In the genomic region with DNA sequence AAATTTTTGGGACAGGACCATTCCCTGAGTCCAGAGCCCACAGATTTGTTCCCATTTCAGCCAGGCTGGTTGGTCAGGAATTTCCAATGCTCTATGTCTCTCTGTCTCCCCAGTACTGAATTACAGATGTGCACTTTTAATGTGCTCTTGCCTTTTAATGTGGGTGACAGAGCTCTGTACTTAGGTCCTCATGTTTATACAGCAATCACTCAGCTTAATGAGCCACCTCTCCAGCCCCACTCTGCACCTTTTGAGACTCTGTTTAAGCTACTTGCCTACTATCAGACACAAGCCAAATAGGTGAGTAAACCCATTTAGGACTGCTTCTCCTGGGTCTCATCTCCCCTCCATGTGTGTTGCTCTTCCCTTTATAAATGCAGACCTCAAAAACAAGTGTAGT, we compare ENCODE assay signal across 22 mouse cellular contexts. TPM values are rescaled to one million over a fixed set of nuclear protein-coding genes. Genes with fewer than 3 reads are reported as not detected.
DNase-seq lines count a peak whose midpoint lies in the region; ATAC-seq and TF ChIP-seq lines count a peak whose summit lies in the region.
"Had no signal": no experiment of that assay in that cellular context is flagged by ENCODE, and none has a peak within 500 bp of the region (broad histone marks: within the 10 kb centered on the region; RNA-seq: fewer than 3 reads in every experiment).

No protein-coding gene starts in this region.

- no peak for DNase-seq in kidney, adult 9 months
- no peak for DNase-seq in liver, embryonic 13.5 days
- no peak for DNase-seq in liver, postnatal 0 days
- DNase-seq in lung, postnatal 0 days (ENCODE audit: low spot score), result peak; percentile 3
- DNase-seq in lung, postnatal 4 days, result no peak
- DNase-seq: adrenal gland, adult 2 months; adrenal gland, postnatal 10 days; adrenal gland, postnatal 25 days; cerebellum, adult 11 months; cerebellum, adult 18-20 months; cerebellum, adult 8-10 months; cerebellum, adult 9-11 months; cerebellum, postnatal 14 days; cerebellum, postnatal 36 days; embryo, embryonic 11 days had no signal

- H3K36me3 ChIP-seq in kidney, embryonic 15.5 days, result no peaks in the 10 kb centered on the region
- no peaks in the 10 kb centered on the region for H3K36me3 ChIP-seq in liver, embryonic 13.5 days
- no peaks in the 10 kb centered on the region for H3K36me3 ChIP-seq in liver, postnatal 0 days (replicated peaks; ENCODE audit: insufficient read depth, low read length)
- H3K36me3 ChIP-seq in lung, postnatal 0 days (ENCODE audit: insufficient read depth, low read length), result no peaks in the 10 kb centered on the region
- H3K36me3 ChIP-seq: embryonic facial prominence, embryonic 13.5 days; embryonic facial prominence, embryonic 15.5 days; forebrain, embryonic 10.5 days; forebrain, embryonic 12.5 days had no signal

- H3K27ac ChIP-seq in kidney, embryonic 15.5 days, result no peak overlapping the region
- H3K27ac ChIP-seq in liver, embryonic 13.5 days, result peak overlapping the region; percentile 47; the same call in 1 of the 2 replicates
- H3K27ac ChIP-seq in liver, postnatal 0 days (ENCODE audit: low read depth), result no peak overlapping the region
- H3K27ac ChIP-seq in lung, postnatal 0 days (ENCODE audit: low read length), result no peak overlapping the region
- H3K27ac ChIP-seq: embryonic facial prominence, embryonic 13.5 days; embryonic facial prominence, embryonic 15.5 days; forebrain, embryonic 10.5 days; forebrain, embryonic 12.5 days had no signal

- H3K9ac ChIP-seq in kidney, embryonic 15.5 days, result no peak overlapping the region
- H3K9ac ChIP-seq in liver, embryonic 13.5 days, result no peak overlapping the region
- no peak overlapping the region for H3K9ac ChIP-seq in liver, postnatal 0 days (replicated peaks)
- no peak overlapping the region for H3K9ac ChIP-seq in lung, postnatal 0 days (replicated peaks; ENCODE audit: low read depth)
- H3K9ac ChIP-seq: embryonic facial prominence, embryonic 13.5 days; embryonic facial prominence, embryonic 15.5 days; forebrain, embryonic 12.5 days had no signal

- no peak for TF ChIP-seq EP300 in liver, postnatal 0 days (IDR thresholded peaks at IDR 0.05; ENCODE audit: low read depth)
- TF ChIP-seq EP300 in lung, postnatal 0 days (IDR thresholded peaks at IDR 0.05), result no peak

- peak; percentile 62 for ATAC-seq in kidney, embryonic 15.5 days (replicated peaks; ENCODE audit: low FRiP score)
- ATAC-seq in liver, embryonic 13.5 days (ENCODE audit: low read depth), result no peak
- ATAC-seq in liver, postnatal 0 days, result no peak
- ATAC-seq in lung, postnatal 0 days, result no peak
- ATAC-seq: forebrain, embryonic 14.5 days had no signal

- no peak overlapping the region for H3K4me2 ChIP-seq in kidney, embryonic 15.5 days
- no peak overlapping the region for H3K4me2 ChIP-seq in liver, embryonic 13.5 days
- no peak overlapping the region for H3K4me2 ChIP-seq in liver, postnatal 0 days (ENCODE audit: low read depth, low read length)
- H3K4me2 ChIP-seq in lung, postnatal 0 days (replicated peaks; ENCODE audit: low read depth, low read length), result no peak overlapping the region
- H3K4me2 ChIP-seq: embryonic facial prominence, embryonic 13.5 days; embryonic facial prominence, embryonic 15.5 days; forebrain, embryonic 12.5 days had no signal

- no peak overlapping the region for H3K4me3 ChIP-seq in kidney, embryonic 15.5 days (replicated peaks)
- H3K4me3 ChIP-seq in liver, embryonic 13.5 days (replicated peaks), result no peak overlapping the region
- no peak overlapping the region for H3K4me3 ChIP-seq in liver, postnatal 0 days (ENCODE audit: low read depth, low read length)
- no peak overlapping the region for H3K4me3 ChIP-seq in lung, postnatal 0 days (ENCODE audit: low read depth, low read length)
- H3K4me3 ChIP-seq: embryonic facial prominence, embryonic 13.5 days; embryonic facial prominence, embryonic 15.5 days; erythroblast, embryonic 14.5 days; forebrain, embryonic 10.5 days; forebrain, embryonic 12.5 days had no signal

- no peak for TF ChIP-seq CTCF in liver, postnatal 0 days (IDR thresholded peaks at IDR 0.05; ENCODE audit: low read depth)
- no peak for TF ChIP-seq CTCF in lung, postnatal 0 days (IDR thresholded peaks at IDR 0.05)

- no peaks in the 10 kb centered on the region for H3K27me3 ChIP-seq in kidney, embryonic 15.5 days
- no peaks in the 10 kb centered on the region for H3K27me3 ChIP-seq in liver, embryonic 13.5 days
- H3K27me3 ChIP-seq in liver, postnatal 0 days (ENCODE audit: insufficient read depth, low read length), result no peaks in the 10 kb centered on the region
- H3K27me3 ChIP-seq in lung, postnatal 0 days (replicated peaks; ENCODE audit: insufficient read depth, low read length), result no peaks in the 10 kb centered on the region
- H3K27me3 ChIP-seq: embryonic facial prominence, embryonic 13.5 days; embryonic facial prominence, embryonic 15.5 days; forebrain, embryonic 12.5 days had no signal

- no peaks in the 10 kb centered on the region for H3K9me3 ChIP-seq in kidney, embryonic 15.5 days (replicated peaks)
- no peaks in the 10 kb centered on the region for H3K9me3 ChIP-seq in liver, embryonic 13.5 days (replicated peaks)
- no peaks in the 10 kb centered on the region for H3K9me3 ChIP-seq in liver, postnatal 0 days (ENCODE audit: low read length)
- H3K9me3 ChIP-seq in lung, postnatal 0 days (ENCODE audit: low read length), result no peaks in the 10 kb centered on the region
- H3K9me3 ChIP-seq: embryonic facial prominence, embryonic 13.5 days; embryonic facial prominence, embryonic 15.5 days; forebrain, embryonic 10.5 days; forebrain, embryonic 12.5 days had no signal

- H3K4me1 ChIP-seq in kidney, embryonic 15.5 days, result peaks cover 12% of the 10 kb centered on the region
- peaks cover 44% of the 10 kb centered on the region for H3K4me1 ChIP-seq in liver, embryonic 13.5 days (replicated peaks)
- H3K4me1 ChIP-seq in liver, postnatal 0 days (ENCODE audit: insufficient read depth), result peaks cover 13% of the 10 kb centered on the region
- H3K4me1 ChIP-seq in lung, postnatal 0 days (ENCODE audit: insufficient read depth, low read depth, low read length), result no peaks in the 10 kb centered on the region
- H3K4me1 ChIP-seq: forebrain, embryonic 10.5 days; forebrain, embryonic 12.5 days had no signal

RNA-seq across cellular contexts. Expression of gene Picalm, which starts 43.2 kb away (rescaled TPM):
- polyA plus RNA-seq in kidney, embryonic 15.5 days (2015; fragmentation: Nextera tagmentation; extraction: Ambion mirVana), result 39.1 and 39.9 TPM in 2 replicates
- polyA plus RNA-seq in liver, embryonic 13.5 days (2015; fragmentation: Nextera tagmentation; extraction: Ambion mirVana), result 51.1 and 58.4 TPM in 2 replicates
- polyA plus RNA-seq in liver, postnatal 0 days (2015; fragmentation: Nextera tagmentation; extraction: Ambion mirVana), result 29.9 and 30.6 TPM in 2 replicates
- 52.0 and 56.3 TPM in 2 replicates for polyA plus RNA-seq in lung, postnatal 0 days (2015; fragmentation: Nextera tagmentation; extraction: Ambion mirVana)
